Mouse (Mus musculus) spleen, adult 2 months (tissue): ENCODE data around the gene Ctdspl. TPM values are rescaled to one million over a fixed set of nuclear protein-coding genes. Genes with fewer than 3 reads are reported as not detected.

Experiments used
- DNase-seq, 2 experiments: peaks; one replicate each; pipeline versions ENCODE4 v3.0.0 to v3.0.0-alpha.2; 2012 to 2021; ENCODE audit warnings: low spot score in 2 of 2, low read depth in 1 of 2
- H3K27ac ChIP-seq: fragments of 200-500 bp; 2 replicates; pipeline ENCODE4 v1.5.1; 2012; ENCODE audit warnings: low read length, inconsistent platforms; ENCODE audit not compliant: insufficient read depth
- H3K27me3 ChIP-seq: fragments of 200-500 bp; 2 replicates; pipeline ENCODE4 v1.6.1; 2012; ENCODE audit warnings: mild to moderate bottlenecking, moderate library complexity, low read length, inconsistent platforms; ENCODE audit not compliant: control insufficient read depth, insufficient read depth
- H3K36me3 ChIP-seq: fragments of 200-500 bp; 2 replicates; pipeline ENCODE4 v1.6.1; 2012; ENCODE audit warnings: mild to moderate bottlenecking, low read length, inconsistent platforms; ENCODE audit not compliant: control insufficient read depth, insufficient read depth
- H3K4me1 ChIP-seq: fragments of 200-500 bp; 2 replicates; pipeline ENCODE4 v1.6.1; 2011; ENCODE audit warnings: inconsistent platforms; ENCODE audit not compliant: control insufficient read depth, insufficient read depth, insufficient read length
- H3K4me3 ChIP-seq: fragments of 200-500 bp; 2 replicates; pipeline ENCODE4 v1.5.1; 2011; ENCODE audit warnings: mild to moderate bottlenecking, inconsistent platforms; ENCODE audit not compliant: insufficient read depth, insufficient read length; ENCODE audit errors: extremely low read depth
- CTCF ChIP-seq: fragments of 200-500 bp; IDR thresholded peaks from 2 replicates; pipeline ENCODE4 v1.5.1; 2011; ENCODE audit warnings: mild to moderate bottlenecking, inconsistent platforms; ENCODE audit not compliant: insufficient read depth, insufficient read length, insufficient replicate concordance; ENCODE audit errors: extremely low read depth
- POLR2A ChIP-seq: fragments of 200-500 bp; IDR thresholded peaks from 2 replicates; pipeline ENCODE4 v1.6.1; 2011; ENCODE audit warnings: low read depth, low read length, inconsistent platforms
- WGBS: fragments of 180-500 bp; shearing (Covaris S2); methylation state at CpG from one replicate; pipeline ENCODE4 v1.1.7; 2018; 5-methylcytosine and 5-hydroxymethylcytosine counted together
- polyA plus RNA-seq: library from polyadenylated mRNA; depleted of rRNA; stranded (reverse); fragments of >200 nt; gene quantifications from 2 replicates; pipeline ENCODE4 v1.2.3, GENCODE M21; 2012

Ctdspl gene
- polyA plus RNA-seq, 1 experiment: 6.8 TPM

DNA sequence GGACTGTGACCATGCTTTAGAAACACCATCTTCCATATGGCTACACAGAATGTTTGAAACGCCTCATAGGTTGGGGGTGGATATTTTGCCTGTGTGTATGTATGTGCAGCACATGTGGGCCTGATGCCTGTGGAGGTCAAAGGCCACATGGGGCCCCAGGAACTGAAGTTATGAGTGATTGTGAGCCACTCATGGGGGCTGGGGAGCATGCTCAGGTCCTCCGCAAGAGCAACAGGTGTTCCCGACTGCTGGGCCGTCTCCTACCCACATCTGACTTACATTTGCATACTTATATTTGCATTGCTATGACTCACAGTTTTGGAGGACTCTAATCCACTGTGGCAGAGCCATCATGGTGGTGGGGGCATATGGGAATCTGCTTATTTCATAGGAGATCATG lies 43.6 kb downstream of the Ctdspl start:
- no peaks in the 10 kb centered on the region for H3K27me3 ChIP-seq
- H3K27ac ChIP-seq: no peak overlapping the region
- WGBS: 91% methylated on average over 4 of the region's 4 CpGs
- H3K4me1 ChIP-seq: no peaks in the 10 kb centered on the region
- no peak for TF ChIP-seq CTCF
- no peak for TF ChIP-seq POLR2A
- no peaks in the 10 kb centered on the region for H3K36me3 ChIP-seq
- no peak for DNase-seq
- H3K4me3 ChIP-seq: no peak overlapping the region

- WGBS: 94% methylated on average over 7 of the region's 7 CpGs
- Histone ChIP-seq H3K27me3 (no peaks in the 10 kb centered on the region), H3K4me3 (no peak overlapping the region), H3K36me3 (no peaks in the 10 kb centered on the region), H3K27ac (no peak overlapping the region), H3K4me1 (no peaks in the 10 kb centered on the region)
- no peak for DNase-seq
- TF ChIP-seq CTCF: no peak
- TF ChIP-seq POLR2A: no peak
These were observed 46.8 kb downstream of the Ctdspl start for GRCm38 (mm10) chr9:118973028-118973427.

- no peak for TF ChIP-seq POLR2A
- no peak for TF ChIP-seq CTCF
- Histone ChIP-seq H3K27ac (no peak overlapping the region), H3K36me3 (no peaks in the 10 kb centered on the region), H3K27me3 (no peaks in the 10 kb centered on the region), H3K4me3 (no peak overlapping the region), H3K4me1 (no peaks in the 10 kb centered on the region)
- 60% methylated on average over 5 of the region's 5 CpGs for WGBS
- DNase-seq: no peak
These were observed 47.3 kb downstream of the Ctdspl start for GRCm38 (mm10) chr9:118973566-118973965.

- no peak for TF ChIP-seq CTCF
- TF ChIP-seq POLR2A: no peak
- H3K27ac ChIP-seq: no peak overlapping the region; the same call in 1 of the 2 replicates
- H3K36me3 ChIP-seq: no peaks in the 10 kb centered on the region
- no peak overlapping the region for H3K4me3 ChIP-seq
- no peaks in the 10 kb centered on the region; the same call in 1 of the 2 replicates for H3K27me3 ChIP-seq
- 76% methylated on average over 5 of the region's 5 CpGs for WGBS
- no peaks in the 10 kb centered on the region for H3K4me1 ChIP-seq
- no peak for DNase-seq
These were observed 47.9 kb downstream of the Ctdspl start for GRCm38 (mm10) chr9:118974148-118974547.

- no peak overlapping the region for H3K4me3 ChIP-seq
- H3K27me3 ChIP-seq: no peaks in the 10 kb centered on the region; the same call in 1 of the 2 replicates
- WGBS: 85% methylated on average over 11 of the region's 11 CpGs
- no peak for TF ChIP-seq CTCF
- no peaks in the 10 kb centered on the region for H3K36me3 ChIP-seq
- H3K4me1 ChIP-seq: no peaks in the 10 kb centered on the region
- no peak overlapping the region for H3K27ac ChIP-seq
- DNase-seq: no peak
These were observed 49.0 kb downstream of the Ctdspl start for GRCm38 (mm10) chr9:118975211-118975671.

GRCm38 (mm10) chr9:118975758-118976157 lies 49.5 kb downstream of the Ctdspl start:
- 84% methylated on average over 9 of the region's 9 CpGs for WGBS
- Histone ChIP-seq H3K36me3 (no peaks in the 10 kb centered on the region), H3K4me1 (no peaks in the 10 kb centered on the region), H3K4me3 (no peak overlapping the region), H3K27me3 (no peaks in the 10 kb centered on the region; the same call in 1 of the 2 replicates), H3K27ac (no peak overlapping the region)
- DNase-seq: no peak
- no peak for TF ChIP-seq POLR2A

DNA sequence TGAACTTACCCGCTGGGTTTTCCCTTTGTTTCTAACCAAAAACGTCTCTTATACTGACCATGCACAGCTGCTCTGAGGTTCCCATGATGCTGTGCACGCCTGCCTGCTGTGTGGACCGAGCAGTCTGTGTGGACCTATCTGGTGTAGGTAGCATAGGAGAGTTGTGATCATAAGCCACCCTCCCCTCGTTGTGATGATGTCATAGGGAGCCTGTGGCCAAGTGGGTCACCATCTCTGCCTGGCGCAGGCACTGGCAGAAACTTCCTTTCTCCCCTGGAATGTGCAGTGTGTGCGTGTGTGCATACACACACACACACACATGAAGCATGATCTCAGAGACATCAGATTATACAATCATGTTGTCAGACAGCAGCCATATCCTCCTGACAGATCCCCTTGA lies 50.3 kb downstream of the Ctdspl start:
- Histone ChIP-seq H3K36me3 (no peaks in the 10 kb centered on the region), H3K4me1 (no peaks in the 10 kb centered on the region), H3K27me3 (no peaks in the 10 kb centered on the region; the same call in 1 of the 2 replicates), H3K4me3 (no peak overlapping the region), H3K27ac (no peak overlapping the region)
- WGBS: 81% methylated on average over 7 of the region's 7 CpGs
- DNase-seq: no peak
- TF ChIP-seq POLR2A (no peak), CTCF (no peak)
